Mouse (Mus musculus) C2C12 (cell line): ENCODE measurements at regions not wholly inside any gene's neighbourhood (a gene's known extent, or its start where the extent isn't known, plus 50 kb on each side); places are given as distances from the start of the nearest gene placed in this dataset.
A peak's percentile ranks its signal among the peaks of the same experiment; 100 is the strongest.

Experiments used
- CEBPB ChIP-seq: IDR thresholded peaks from one replicate; pipeline ENCODE4 v1.6.1; 2011; ENCODE audit warnings: low read depth, mild to moderate bottlenecking, control low read depth, moderate library complexity
- CTCF ChIP-seq: IDR thresholded peaks from one replicate; pipeline ENCODE4 v1.5.1; 2011; ENCODE audit not compliant: control insufficient read depth, insufficient read depth, insufficient read length
- FOSL1 ChIP-seq: IDR thresholded peaks from one replicate; pipeline ENCODE4 v1.8.0; 2011; ENCODE audit warnings: mild to moderate bottlenecking, low read length; ENCODE audit not compliant: poor library complexity, insufficient read depth, severe bottlenecking
- MYOD1 ChIP-seq: IDR thresholded peaks from one replicate; pipeline ENCODE4 v1.6.1; 2011; ENCODE audit warnings: low read depth; ENCODE audit not compliant: control insufficient read depth, insufficient read length
- MYOG ChIP-seq: IDR thresholded peaks from one replicate; pipeline ENCODE4 v1.6.1; 2011; ENCODE audit not compliant: control insufficient read depth, insufficient read length; ENCODE audit errors: extremely low read depth

DNA sequence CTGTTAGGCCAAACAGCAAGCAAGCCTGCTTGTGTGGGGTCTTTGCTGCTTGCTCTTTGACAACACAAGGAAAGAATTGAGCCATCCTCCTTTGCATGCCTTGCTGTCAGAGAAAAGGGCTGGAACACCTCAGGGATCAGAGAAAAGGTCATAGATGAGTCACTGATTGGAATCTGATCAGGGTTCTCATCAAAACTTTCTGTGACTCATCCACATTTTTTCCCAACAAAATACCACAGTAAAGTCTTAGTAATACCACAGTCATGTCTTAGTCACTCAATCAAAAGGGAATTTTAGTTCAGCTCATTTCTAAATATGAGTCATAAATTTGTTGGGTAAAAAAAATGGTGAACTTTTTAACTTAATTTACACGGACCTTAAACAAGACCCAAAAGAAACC, 583.1 kb downstream of the Gm43517 start:
- no peak for TF ChIP-seq MYOG
- no peak for TF ChIP-seq CTCF
- TF ChIP-seq MYOD1, result no peak
- peak; percentile 100 for TF ChIP-seq FOSL1
- no peak for TF ChIP-seq CEBPB
